Mouse (Mus musculus) C2C12 (cell line): ENCODE measurements around the gene Gm47985.

Experiments used
- CTCF ChIP-seq: IDR thresholded peaks from one replicate; pipeline ENCODE4 v1.5.1; 2011; ENCODE audit not compliant: control insufficient read depth, insufficient read depth, insufficient read length
- FOSL1 ChIP-seq: IDR thresholded peaks from one replicate; pipeline ENCODE4 v1.8.0; 2011; ENCODE audit warnings: mild to moderate bottlenecking, low read length; ENCODE audit not compliant: poor library complexity, insufficient read depth, severe bottlenecking
- MYOG ChIP-seq: IDR thresholded peaks from one replicate; pipeline ENCODE4 v1.6.1; 2011; ENCODE audit not compliant: control insufficient read depth, insufficient read length; ENCODE audit errors: extremely low read depth

- TF ChIP-seq CTCF = no peak
- TF ChIP-seq MYOG = no peak
- no peak for TF ChIP-seq FOSL1
Measured at GRCm38 (mm10) chr1:151140956-151141355, 41.4 kb upstream of the Gm47985 start.
